Mouse (Mus musculus) gastrocnemius, adult 18-20 months (tissue): ENCODE results near the gene Gm11554. TPM values are rescaled to one million over a fixed set of nuclear protein-coding genes. Genes with fewer than 3 reads are reported as not detected.
"Not testable (repeated sequence)": the region's sequence is repeated elsewhere in the genome, so short reads cannot be mapped to it uniquely, and the experiment has no call there.

Experiments used
- DNase-seq: peaks from one replicate; pipeline ENCODE4 v3.0.0; 2021; ENCODE audit warnings: low spot score
- long read RNA-seq, 2 experiments: library from polyadenylated mRNA; stranded (forward); transcript quantifications; one replicate each; pipeline ENCODE4 v2.0.0; 2021
- total RNA-seq, 2 experiments: library from RNA; stranded (reverse); gene quantifications; 2 replicates each; pipeline ENCODE4 v1.2.3; 2021

Gene Gm11554
- not detected for total RNA-seq
- long read RNA-seq, experiment 1 = 0 reads
- long read RNA-seq, experiment 2 = 0 reads

GRCm38 (mm10) chr11:99804346-99804745 lies at the start of gene Gm11554:
Gene Gm11554 (minus strand): TSS chr11:99804446.
- not testable (repeated sequence) for DNase-seq

GRCm38 (mm10) chr11:99851508-99851907 lies 47.3 kb upstream of the Gm11554 start, which contains the start of gene Krtap4-16:
Gene Krtap4-16 (minus strand): TSS chr11:99851608.
- no peak for DNase-seq

GRCm38 (mm10) chr11:99846746-99847145 lies 42.5 kb upstream of the Gm11554 start:
- DNase-seq = no peak

GRCm38 (mm10) chr11:99842185-99842584 lies 37.9 kb upstream of the Gm11554 start:
- no peak for DNase-seq

- DNase-seq = no peak
These were observed 33.7 kb upstream of the Gm11554 start, which contains the start of gene 2300003K06Rik for GRCm38 (mm10) chr11:99837966-99838365. Gene 2300003K06Rik (minus strand): TSS chr11:99838066.

- DNase-seq = not testable (repeated sequence)
These were observed 11.3 kb upstream of the Gm11554 start, which contains the start of gene Gm11564 for GRCm38 (mm10) chr11:99815566-99815965. Gene Gm11564 (minus strand): TSS chr11:99815666.

- DNase-seq = not testable (repeated sequence)
These were observed 5.5 kb upstream of the Gm11554 start, which contains the start of gene Krtap4-13 for GRCm38 (mm10) chr11:99809792-99810191. Gene Krtap4-13 (minus strand): TSS chr11:99809892.

GRCm38 (mm10) chr11:99798832-99799231 lies 5.4 kb downstream of the Gm11554 start, which contains the start of gene Gm11569:
Gene Gm11569 (minus strand): TSS chr11:99798932.
- DNase-seq = not testable (repeated sequence)

GRCm38 (mm10) chr11:99793367-99793766 lies 10.9 kb downstream of the Gm11554 start, which contains the start of gene Gm11596:
Gene Gm11596 (minus strand): TSS chr11:99793467.
- DNase-seq = no peak

GRCm38 (mm10) chr11:99784900-99785299 lies 19.3 kb downstream of the Gm11554 start, which contains the start of gene Krtap4-9:
Gene Krtap4-9 (plus strand): TSS chr11:99785200.
- not testable (repeated sequence) for DNase-seq

GRCm38 (mm10) chr11:99780604-99781003 lies 23.6 kb downstream of the Gm11554 start, which contains the start of gene Krtap4-8:
Gene Krtap4-8 (minus strand): TSS chr11:99780704.
- no peak for DNase-seq

- no peak for DNase-seq
These were observed 25.8 kb downstream of the Gm11554 start for GRCm38 (mm10) chr11:99778401-99778800.

- not testable (repeated sequence) for DNase-seq
These were observed 31.4 kb downstream of the Gm11554 start, which contains the start of gene Gm11595 for GRCm38 (mm10) chr11:99772813-99773212. Gene Gm11595 (minus strand): TSS chr11:99772913.

GRCm38 (mm10) chr11:99768410-99768809 lies 35.8 kb downstream of the Gm11554 start:
- DNase-seq = no peak

GRCm38 (mm10) chr11:99758877-99759276 lies 45.4 kb downstream of the Gm11554 start:
- no peak for DNase-seq

Other genes with a start within 250 kb of the Gm11554 start
- gene Krtap3-2, start 247.6 kb downstream of the Gm11554 start, total RNA-seq = not detected
- gene Gm11939, start 245.0 kb downstream of the Gm11554 start, total RNA-seq = not detected
- not detected for gene Krtap3-1, start 237.8 kb downstream of the Gm11554 start, total RNA-seq
- not detected for gene Krtap1-5, start 223.4 kb downstream of the Gm11554 start, total RNA-seq
- gene Krtap1-4, start 220.8 kb downstream of the Gm11554 start, total RNA-seq = not detected
- gene Krtap1-3, start 213.1 kb downstream of the Gm11554 start, total RNA-seq = not detected
- not detected for gene Krtap9-3, start 206.3 kb downstream of the Gm11554 start, total RNA-seq
- gene Gm11938, start 201.1 kb downstream of the Gm11554 start, total RNA-seq = not detected
- not detected for gene Gm11937, start 194.3 kb downstream of the Gm11554 start, total RNA-seq
- gene Krtap2-4, start 189.6 kb downstream of the Gm11554 start, total RNA-seq = not detected
- not detected for gene Gm11562, start 184.0 kb downstream of the Gm11554 start, total RNA-seq
- not detected for gene Krtap4-1, start 176.2 kb downstream of the Gm11554 start, total RNA-seq
- not detected for gene Krtap4-2, start 169.4 kb downstream of the Gm11554 start, total RNA-seq
- not detected for gene Krtap4-7, start 160.4 kb downstream of the Gm11554 start, total RNA-seq
- not detected for gene Gm11555, start 154.2 kb downstream of the Gm11554 start, total RNA-seq
- gene Gm11563, start 145.5 kb downstream of the Gm11554 start, total RNA-seq = not detected
- not detected for gene Krtap4-6, start 138.5 kb downstream of the Gm11554 start, total RNA-seq
- gene Gm14190, start 113.7 kb downstream of the Gm11554 start, total RNA-seq = not detected
- gene Gm14180, start 70.2 kb downstream of the Gm11554 start, total RNA-seq = not detected
- not detected for gene Gm11595, start 31.5 kb downstream of the Gm11554 start, total RNA-seq
- gene Krtap4-8, start 23.7 kb downstream of the Gm11554 start, total RNA-seq = not detected
- not detected for gene Krtap4-9, start 19.2 kb downstream of the Gm11554 start, total RNA-seq
- gene Gm11596, start 11.0 kb downstream of the Gm11554 start, total RNA-seq = not detected
- not detected for gene Gm11569, start 5.5 kb downstream of the Gm11554 start, total RNA-seq
- gene Krtap4-13, start 5.4 kb upstream of the Gm11554 start, total RNA-seq = not detected
- not detected for gene Gm11564, start 11.2 kb upstream of the Gm11554 start, total RNA-seq
- not detected for gene 2300003K06Rik, start 33.6 kb upstream of the Gm11554 start, total RNA-seq
- not detected for gene Krtap4-16, start 47.2 kb upstream of the Gm11554 start, total RNA-seq
- not detected for gene Gm11568, start 53.5 kb upstream of the Gm11554 start, total RNA-seq
- gene Gm11559, start 60.0 kb upstream of the Gm11554 start, total RNA-seq = not detected
- gene Krtap9-1, start 68.9 kb upstream of the Gm11554 start, total RNA-seq = not detected
- not detected for gene Gm11567, start 74.7 kb upstream of the Gm11554 start, total RNA-seq
- not detected for gene Krtap31-1, start 103.5 kb upstream of the Gm11554 start, total RNA-seq
- not detected for gene Gm11565, start 110.3 kb upstream of the Gm11554 start, total RNA-seq
- not detected for gene Krtap31-2, start 131.8 kb upstream of the Gm11554 start, total RNA-seq
- gene Krtap9-5, start 144.0 kb upstream of the Gm11554 start, total RNA-seq = not detected
- not detected for gene Krtap29-1, start 174.6 kb upstream of the Gm11554 start, total RNA-seq
- not detected for gene Krtap16-1, start 182.2 kb upstream of the Gm11554 start, total RNA-seq
- not detected for gene Krtap17-1, start 189.5 kb upstream of the Gm11554 start, total RNA-seq
- under 1 TPM in 1 of 2 experiments, not detected in 1; 0.21 TPM for gene Krt33a, start 211.8 kb upstream of the Gm11554 start, total RNA-seq
- not detected for gene Krt33b, start 225.4 kb upstream of the Gm11554 start, total RNA-seq
- gene Krt34, start 237.1 kb upstream of the Gm11554 start, total RNA-seq = under 1 TPM in 1 of 2 experiments, not detected in 1; 0.25 TPM
- gene Krt31, start 246.1 kb upstream of the Gm11554 start, total RNA-seq = not detected